Mouse (Mus musculus) kidney, adult 11 months (tissue): ENCODE measurements at regions not wholly inside any gene's neighbourhood (a gene's known extent, or its start where the extent isn't known, plus 50 kb on each side); places are given as distances from the start of the nearest gene placed in this dataset.

Experiments
- DNase-seq: peaks from one replicate; pipeline ENCODE4 v3.0.0; 2022

- peak; percentile 68 for DNase-seq
These were observed 289.2 kb upstream of the Rnaseh2b start for GRCm38 (mm10) chr14:62003013-62003781.

DNA sequence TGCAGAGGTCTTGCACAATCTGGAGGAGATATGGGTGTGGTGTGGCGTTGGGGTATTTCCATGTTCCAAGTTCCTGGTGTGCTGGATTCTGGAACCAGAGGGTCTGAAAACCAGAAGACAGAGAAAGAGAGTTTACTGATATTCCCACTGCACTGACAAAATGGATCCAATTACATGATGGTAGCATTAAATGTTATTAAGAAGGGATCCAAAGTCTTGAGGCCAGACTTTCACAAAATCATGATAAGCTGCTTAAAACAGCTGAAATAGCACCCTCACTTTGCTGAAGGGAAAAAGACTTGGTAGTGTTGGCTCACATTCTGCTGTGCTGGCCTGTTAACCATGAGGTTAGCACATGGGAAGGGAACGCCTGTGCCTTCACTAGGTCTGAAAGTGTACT is 288.6 kb upstream of the Rnaseh2b start:
- DNase-seq: no peak

GRCm38 (mm10) chr14:62008707-62009106 is 283.7 kb upstream of the Rnaseh2b start:
- DNase-seq: no peak

- no peak for DNase-seq
These were observed 273.6 kb upstream of the Rnaseh2b start for GRCm38 (mm10) chr14:62018804-62019203.

DNA sequence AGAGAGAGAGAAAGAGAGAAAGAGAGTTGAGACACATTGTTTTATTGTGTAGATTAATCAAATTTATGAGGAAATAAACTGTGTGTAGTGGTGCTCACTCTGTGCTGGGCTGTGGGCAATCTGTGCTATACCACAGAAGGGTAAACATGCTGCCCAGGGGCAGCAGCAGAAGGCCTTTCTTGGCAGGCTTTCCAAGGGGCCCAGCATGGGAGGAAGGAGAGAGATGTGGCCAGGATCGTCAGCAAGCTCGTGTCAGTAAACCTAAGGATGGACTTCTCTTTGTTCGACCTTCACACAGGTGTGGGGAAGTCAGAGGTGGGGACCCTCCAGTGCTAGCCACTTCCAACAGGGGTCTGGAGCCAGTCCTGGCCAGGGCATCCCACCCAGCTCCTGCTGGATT is 271.4 kb upstream of the Rnaseh2b start:
- DNase-seq: no peak

DNA sequence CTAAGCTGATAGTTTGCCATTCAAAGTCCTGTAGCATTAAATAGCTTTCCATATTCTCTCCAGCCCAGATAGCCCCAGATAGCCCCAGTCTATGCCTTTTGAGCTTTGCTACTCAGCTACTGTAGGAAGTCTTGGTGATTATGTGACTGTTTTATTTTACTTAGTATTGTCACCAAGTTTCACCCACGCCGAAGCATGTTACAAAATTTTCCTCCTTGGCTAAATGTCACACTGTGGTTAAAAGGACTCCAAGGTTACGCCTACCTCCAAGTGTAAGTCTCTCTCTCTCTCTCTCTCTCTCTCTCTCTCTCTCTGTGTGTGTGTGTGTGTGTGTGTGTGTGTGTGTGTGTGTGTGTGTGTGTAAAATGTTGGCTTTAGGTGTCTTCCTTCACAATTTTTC is 270.2 kb upstream of the Rnaseh2b start:
- DNase-seq: no peak

DNA sequence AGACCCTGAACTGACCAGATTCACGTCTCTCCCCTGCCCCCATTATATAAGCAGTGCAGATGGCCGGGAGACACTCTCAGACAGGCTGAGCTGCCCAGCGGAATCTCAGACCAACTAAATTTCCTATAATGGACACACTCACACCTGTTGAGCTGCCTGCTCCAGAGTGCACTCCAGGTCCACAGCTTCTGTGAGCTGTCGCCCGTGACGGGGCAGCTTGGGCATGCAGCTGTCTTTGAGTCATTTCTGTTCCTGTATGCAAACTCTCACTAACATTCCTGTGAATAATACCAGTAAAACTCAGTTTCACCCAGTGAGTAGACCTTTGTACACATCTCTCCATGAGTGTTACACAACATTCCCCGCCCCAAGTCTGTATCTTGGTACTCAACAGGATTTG is 269.4 kb upstream of the Rnaseh2b start:
- peak; percentile 60 for DNase-seq

DNA sequence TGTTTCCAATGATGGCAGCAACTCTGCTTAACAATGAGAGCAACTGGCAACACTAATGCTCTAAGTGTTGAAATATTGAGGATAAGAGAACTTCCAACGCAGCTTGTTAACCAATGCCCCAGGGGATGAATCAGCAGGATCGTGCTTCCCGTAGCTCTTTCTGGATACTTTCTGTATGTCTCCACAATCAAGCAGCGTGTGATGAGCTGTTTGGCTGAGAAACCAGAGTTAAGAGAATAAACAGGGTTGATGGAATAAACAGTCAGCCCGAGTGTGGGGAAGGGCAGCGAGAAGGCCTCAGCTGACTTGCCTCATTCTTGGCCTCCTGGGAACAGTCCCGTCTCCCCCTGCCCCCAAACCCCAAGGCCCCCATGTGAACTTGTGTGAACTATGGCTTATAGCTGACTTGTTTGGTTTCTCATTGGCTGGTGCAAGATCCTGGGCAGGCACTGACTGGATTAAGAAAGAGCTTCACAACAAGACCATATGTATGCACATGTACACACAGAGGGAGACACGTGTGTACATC is 264.6 kb upstream of the Rnaseh2b start:
- DNase-seq: no peak

- no peak for DNase-seq
These were observed 262.3 kb upstream of the Rnaseh2b start for GRCm38 (mm10) chr14:62030059-62030458.

DNA sequence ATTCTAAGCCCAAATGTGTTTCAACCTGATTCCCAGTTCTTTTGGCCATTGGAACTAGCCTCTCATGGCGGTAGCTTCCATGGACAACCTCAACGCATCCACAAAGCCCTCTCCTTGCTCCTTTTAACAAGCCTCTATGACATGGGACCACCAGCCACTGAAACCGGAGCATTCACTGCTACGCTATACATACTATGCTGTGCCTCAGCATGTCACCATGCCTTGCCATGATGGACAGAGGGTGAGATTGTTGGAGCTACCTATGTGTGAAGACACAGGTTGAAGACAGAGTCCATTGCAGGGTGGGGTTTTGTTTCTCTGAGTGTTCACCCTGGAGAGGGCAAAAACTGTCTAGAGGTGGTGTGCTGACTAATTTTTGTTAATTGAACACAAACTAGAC is 258.7 kb upstream of the Rnaseh2b start:
- DNase-seq: no peak

DNA sequence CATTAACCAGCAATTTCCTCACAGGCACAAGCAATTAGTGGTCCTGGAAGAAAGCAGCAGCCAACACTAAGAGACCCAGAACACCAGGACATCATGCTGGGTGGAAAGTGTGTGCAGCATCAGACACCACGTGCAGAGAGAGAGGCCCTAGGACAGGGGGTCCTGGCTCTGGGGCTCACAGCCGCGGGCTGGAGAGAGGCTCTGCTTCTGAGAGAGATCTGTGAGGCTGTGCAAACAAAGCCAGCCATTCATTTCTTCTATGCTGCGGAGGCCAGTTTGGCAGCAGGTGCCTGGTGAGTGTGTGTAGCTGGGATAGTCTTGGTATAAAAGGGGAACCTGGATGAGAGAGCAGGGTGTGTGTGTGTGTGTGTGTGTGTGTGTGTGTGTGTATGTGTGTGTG is 257.7 kb upstream of the Rnaseh2b start:
- no peak for DNase-seq

DNA sequence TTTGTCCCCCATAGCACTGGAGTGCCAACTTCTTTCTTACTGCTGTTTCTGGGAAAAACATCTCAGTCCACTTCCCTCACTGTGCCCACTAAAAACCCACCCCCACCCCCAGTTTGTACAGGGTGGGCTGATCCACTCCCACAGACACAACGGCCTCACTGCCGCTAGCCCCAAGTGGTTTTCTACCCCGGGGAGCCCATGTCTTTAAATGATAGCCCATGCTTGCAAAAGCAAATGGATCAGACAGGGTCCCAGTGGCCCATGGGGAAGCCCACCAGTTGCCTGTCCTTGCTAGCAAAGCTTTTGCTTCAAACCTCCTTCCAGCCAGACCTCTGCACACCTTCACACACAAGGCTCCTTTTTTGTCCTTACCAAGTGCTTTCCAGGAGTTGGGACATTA is 257.0 kb upstream of the Rnaseh2b start:
- DNase-seq: no peak

DNA sequence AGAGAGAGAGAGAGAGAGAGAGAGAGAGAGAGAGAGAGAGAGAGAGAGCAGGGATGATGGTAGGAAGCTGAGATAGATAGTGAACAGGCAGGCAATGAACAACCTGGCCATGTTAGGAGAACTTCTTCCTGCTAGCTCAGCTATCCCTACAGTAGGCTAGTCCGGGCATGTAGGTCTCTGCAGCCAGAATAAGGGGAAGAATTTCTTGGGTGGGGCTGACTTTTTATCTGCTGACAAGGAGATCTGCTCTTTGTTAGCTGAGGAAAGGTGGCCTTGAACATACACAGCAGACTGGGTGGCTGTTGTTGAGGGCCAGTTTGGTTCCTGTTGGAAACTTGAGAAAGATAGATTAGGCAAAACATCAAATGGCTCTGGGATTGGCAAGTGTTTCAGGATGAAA is 254.9 kb upstream of the Rnaseh2b start:
- no peak for DNase-seq

- DNase-seq: no peak
These were observed 254.5 kb upstream of the Rnaseh2b start for GRCm38 (mm10) chr14:62037917-62038316.

GRCm38 (mm10) chr14:62042305-62043116 is 249.9 kb upstream of the Rnaseh2b start:
- DNase-seq: peak; percentile 34

DNA sequence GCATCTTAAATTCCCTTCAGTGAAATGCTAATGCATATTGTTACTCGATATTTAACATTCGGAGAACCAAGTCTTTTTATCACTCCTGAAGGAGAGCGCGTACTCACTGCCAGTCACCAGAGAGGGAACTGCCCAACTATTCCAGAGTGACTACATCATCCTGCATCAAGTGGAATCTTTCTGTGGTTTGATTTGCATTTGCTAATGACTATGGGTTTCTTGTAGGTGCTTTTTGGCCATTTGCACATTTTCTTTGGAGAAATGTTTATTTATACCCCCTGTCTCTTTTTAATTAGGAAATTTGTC is 249.3 kb upstream of the Rnaseh2b start:
- DNase-seq: no peak

DNA sequence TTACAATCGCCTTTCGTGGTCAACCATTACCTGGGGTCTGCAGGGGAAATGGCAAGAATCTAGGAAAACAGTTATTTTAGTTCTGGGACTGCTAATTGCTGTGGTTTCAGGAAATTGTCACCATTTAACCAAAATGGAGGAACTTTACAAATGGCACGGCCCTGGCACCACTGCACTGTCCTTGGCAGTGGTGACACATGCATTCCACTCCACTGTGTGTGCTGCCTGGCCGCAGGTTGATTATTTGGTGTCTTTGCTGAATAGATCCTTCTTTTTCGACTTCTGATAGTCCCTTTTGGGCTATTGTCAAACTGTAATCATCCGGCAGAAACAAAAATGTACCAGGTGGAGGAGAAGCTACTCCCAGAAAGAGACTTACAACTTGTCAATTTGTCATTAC is 241.4 kb upstream of the Rnaseh2b start:
- no peak for DNase-seq

GRCm38 (mm10) chr14:62051923-62052322 is 240.5 kb upstream of the Rnaseh2b start:
- DNase-seq: no peak

GRCm38 (mm10) chr14:62053004-62053403 is 239.4 kb upstream of the Rnaseh2b start:
- no peak for DNase-seq

DNA sequence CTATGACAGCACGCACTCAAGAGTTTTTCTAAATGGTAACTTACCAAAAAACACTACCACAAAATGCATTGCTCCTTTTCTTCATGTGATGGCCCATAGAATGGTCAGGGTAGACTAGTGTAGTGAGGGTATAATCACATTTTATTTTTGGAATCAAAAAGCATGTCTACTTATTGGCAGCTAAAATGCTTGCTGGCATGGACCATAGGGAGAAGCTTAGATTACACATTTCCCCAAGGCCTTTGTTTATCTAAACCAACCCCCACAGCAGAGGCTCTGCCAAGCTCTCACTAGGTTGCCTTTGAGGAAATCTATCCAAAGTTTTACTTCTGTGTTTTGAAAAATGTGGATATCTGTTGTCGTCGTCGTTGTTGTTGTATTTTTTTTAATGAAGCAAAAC is 235.3 kb upstream of the Rnaseh2b start:
- no peak for DNase-seq

GRCm38 (mm10) chr14:62058100-62058499 is 234.3 kb upstream of the Rnaseh2b start:
- DNase-seq: no peak

DNA sequence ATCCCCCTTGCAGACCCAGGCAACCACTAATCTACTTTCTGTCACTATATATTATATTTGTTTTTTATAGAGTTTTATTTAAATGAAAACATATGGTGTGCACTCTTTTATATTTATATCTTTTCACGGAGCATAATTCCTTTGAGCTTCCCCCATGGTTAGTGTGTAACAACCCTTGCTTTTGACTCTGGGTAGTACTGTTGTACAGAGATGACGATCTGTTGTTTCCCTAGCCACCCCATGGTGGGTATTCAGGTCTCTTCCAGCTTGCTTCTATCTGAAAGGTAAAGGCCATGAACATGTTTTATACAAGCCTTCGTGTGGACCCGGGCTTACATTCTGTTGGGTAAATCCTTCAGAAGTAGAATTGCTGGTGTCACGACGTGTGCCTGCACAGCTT is 221.2 kb upstream of the Rnaseh2b start:
- no peak for DNase-seq

DNA sequence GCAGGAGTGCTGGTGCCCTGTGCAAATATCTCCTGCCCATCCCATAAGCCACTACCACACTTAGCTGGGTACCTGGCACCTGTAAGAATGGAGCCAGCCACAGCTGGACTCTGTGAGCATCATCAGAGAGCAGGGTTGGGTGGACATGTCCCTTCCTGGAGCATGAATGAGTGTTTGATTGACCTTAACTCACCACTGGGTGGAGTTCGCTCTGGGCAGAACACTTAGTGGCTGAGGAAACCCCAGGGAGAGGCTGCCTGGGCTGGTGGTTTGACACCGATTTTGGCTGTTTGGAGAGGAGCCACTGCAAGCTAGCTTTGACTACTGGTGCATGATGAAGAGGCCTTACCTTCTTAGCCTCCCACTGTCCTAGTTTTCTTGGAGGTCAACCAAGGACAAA is 208.3 kb upstream of the Rnaseh2b start:
- no peak for DNase-seq

GRCm38 (mm10) chr14:62088174-62088573 is 204.2 kb upstream of the Rnaseh2b start:
- no peak for DNase-seq
